Mouse (Mus musculus): ENCODE measurements around the gene Pithd1.

Gene Pithd1

GRCm38 (mm10) chr4:135986943-135987710 lies at the start of gene Pithd1:
TSS of gene Pithd1 (minus strand) at chr4:135987264.
- peak; percentile 90 for DNase-seq (ENCODE audit: low read depth, low spot score)

GRCm38 (mm10) chr4:136035078-136035477 lies 48.0 kb upstream of the Pithd1 start:
- DNase-seq (ENCODE audit: low read depth, low spot score) = no peak

- DNase-seq (ENCODE audit: low read depth, low spot score) = no peak
Measured at GRCm38 (mm10) chr4:136033231-136033630, 46.2 kb upstream of the Pithd1 start.

- no peak for DNase-seq (ENCODE audit: low read depth, low spot score)
Measured at GRCm38 (mm10) chr4:136030968-136031909, 44.2 kb upstream of the Pithd1 start.

GRCm38 (mm10) chr4:136028689-136029088 lies 41.6 kb upstream of the Pithd1 start:
- no peak for DNase-seq (ENCODE audit: low read depth, low spot score)

- no peak for DNase-seq (ENCODE audit: low read depth, low spot score)
Measured at GRCm38 (mm10) chr4:136028132-136028564, 41.1 kb upstream of the Pithd1 start.

GRCm38 (mm10) chr4:136027416-136028131 lies 40.5 kb upstream of the Pithd1 start:
- no peak for DNase-seq (ENCODE audit: low read depth, low spot score)

- DNase-seq (ENCODE audit: low read depth, low spot score) = no peak
Measured at GRCm38 (mm10) chr4:136025350-136025749, 38.3 kb upstream of the Pithd1 start.

GRCm38 (mm10) chr4:136022924-136023323 lies 35.9 kb upstream of the Pithd1 start:
- no peak for DNase-seq (ENCODE audit: low read depth, low spot score)

GRCm38 (mm10) chr4:136021549-136022047 lies 34.5 kb upstream of the Pithd1 start, which contains the start of gene Eloa:
TSS of gene Eloa (minus strand) at chr4:136021763.
- peak; percentile 97 for DNase-seq (ENCODE audit: low read depth, low spot score)

- no peak for DNase-seq (ENCODE audit: low read depth, low spot score)
Measured at GRCm38 (mm10) chr4:136020743-136021548, 33.9 kb upstream of the Pithd1 start.

- DNase-seq (ENCODE audit: low read depth, low spot score) = no peak
Measured at GRCm38 (mm10) chr4:136016059-136016602, 29.1 kb upstream of the Pithd1 start.

GRCm38 (mm10) chr4:136010586-136010985 lies 23.5 kb upstream of the Pithd1 start:
- DNase-seq (ENCODE audit: low read depth, low spot score) = no peak

- DNase-seq (ENCODE audit: low read depth, low spot score) = no peak
Measured at GRCm38 (mm10) chr4:136008782-136009447, 21.9 kb upstream of the Pithd1 start.

- DNase-seq (ENCODE audit: low read depth, low spot score) = no peak
Measured at GRCm38 (mm10) chr4:136006821-136007220, 19.8 kb upstream of the Pithd1 start.

- no peak for DNase-seq (ENCODE audit: low read depth, low spot score)
Measured at GRCm38 (mm10) chr4:136004921-136005320, 17.9 kb upstream of the Pithd1 start.

- no peak for DNase-seq (ENCODE audit: low read depth, low spot score)
Measured at GRCm38 (mm10) chr4:136004107-136004675, 17.1 kb upstream of the Pithd1 start.

- DNase-seq (ENCODE audit: low read depth, low spot score) = no peak
Measured at GRCm38 (mm10) chr4:135995118-135995517, 8.1 kb upstream of the Pithd1 start.

GRCm38 (mm10) chr4:135993941-135994340 lies 6.9 kb upstream of the Pithd1 start:
- peak; percentile 61 for DNase-seq (ENCODE audit: low read depth, low spot score)

Data from retina, postnatal 7 days (tissue).